Mouse (Mus musculus) cortical plate, adult 2 months (tissue): ENCODE measurements at regions not wholly inside any gene's neighbourhood (a gene's known extent, or its start where the extent isn't known, plus 50 kb on each side); places are given as distances from the start of the nearest gene placed in this dataset.
"Not testable (repeated sequence)": the region's sequence is repeated elsewhere in the genome, so short reads cannot be mapped to it uniquely, and the experiment has no call there.

Experiments
- H3K27ac ChIP-seq: fragments of 200-500 bp; 2 replicates; pipeline ENCODE4 v1.5.1; 2012; ENCODE audit warnings: low read length, control low read depth, inconsistent platforms; ENCODE audit not compliant: insufficient read depth
- H3K4me1 ChIP-seq: fragments of 200-500 bp; 2 replicates; pipeline ENCODE4 v1.6.1; 2011; ENCODE audit warnings: low read length; ENCODE audit not compliant: control insufficient read depth, insufficient read depth
- H3K4me3 ChIP-seq: fragments of 200-500 bp; 2 replicates; pipeline ENCODE4 v1.5.1; 2011; ENCODE audit warnings: mild to moderate bottlenecking, low read length, control low read depth; ENCODE audit not compliant: insufficient read depth
- CTCF ChIP-seq: fragments of 200-500 bp; IDR thresholded peaks from 2 replicates; pipeline ENCODE4 v1.5.1; 2011; ENCODE audit warnings: mild to moderate bottlenecking, control low read depth, low read length; ENCODE audit not compliant: insufficient read depth; ENCODE audit errors: extremely low read depth
- POLR2A ChIP-seq: fragments of 200-500 bp; IDR thresholded peaks from 2 replicates; pipeline ENCODE4 v1.6.1; 2011; ENCODE audit warnings: mild to moderate bottlenecking, low read length, control low read depth; ENCODE audit not compliant: insufficient read depth; ENCODE audit errors: extremely low read depth

DNA sequence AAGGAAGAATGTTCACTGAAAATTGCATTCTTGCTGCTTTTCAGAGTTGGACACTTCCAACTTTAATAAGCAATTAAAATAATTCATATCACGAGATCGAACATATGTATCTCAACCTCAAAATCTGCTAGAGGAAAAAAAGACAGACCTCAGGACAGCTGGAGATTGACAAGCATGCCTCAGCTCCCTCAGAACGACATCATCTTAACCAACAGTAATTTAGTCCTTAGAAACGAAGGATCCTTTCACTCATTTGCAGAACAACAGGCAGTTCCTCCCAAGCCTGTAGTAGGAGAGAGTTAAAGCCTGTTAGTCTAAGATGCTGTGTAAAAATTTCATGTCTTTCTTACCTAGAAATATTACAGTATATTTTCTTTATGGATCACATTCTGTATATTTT, 95.2 kb upstream of the Pcsk5 start:
- Histone ChIP-seq H3K4me3 (no peak overlapping the region), H3K4me1 (no peaks in the 10 kb centered on the region), H3K27ac (no peak overlapping the region)
- TF ChIP-seq POLR2A = no peak
- no peak for TF ChIP-seq CTCF

GRCm38 (mm10) chr19:17927121-17927520, 89.7 kb upstream of the Pcsk5 start:
- not testable (repeated sequence) for H3K4me1 ChIP-seq, H3K27ac ChIP-seq, H3K4me3 ChIP-seq

DNA sequence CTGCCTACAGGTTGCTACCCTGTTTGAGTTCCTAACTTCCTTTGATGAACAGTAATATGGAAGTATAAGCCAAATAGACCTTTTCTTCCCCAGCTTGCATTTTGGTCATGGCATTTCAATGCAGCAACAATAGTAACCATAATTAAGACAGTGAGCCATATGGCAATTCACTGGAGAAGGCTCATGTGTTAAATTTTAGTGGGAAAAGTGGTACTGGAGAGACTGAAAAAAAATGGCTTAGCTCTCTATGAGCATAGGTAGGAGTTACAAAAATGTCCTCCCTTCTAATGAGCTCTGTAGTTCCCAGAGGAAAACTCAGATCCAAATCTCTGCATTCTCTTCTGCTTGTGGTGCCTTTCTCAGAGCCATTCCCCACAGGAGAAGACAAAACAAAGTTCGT, 70.1 kb upstream of the Pcsk5 start:
- Histone ChIP-seq H3K4me3 (no peak overlapping the region), H3K4me1 (no peaks in the 10 kb centered on the region; the same call in 1 of the 2 replicates), H3K27ac (no peak overlapping the region)
- no peak for TF ChIP-seq POLR2A

DNA sequence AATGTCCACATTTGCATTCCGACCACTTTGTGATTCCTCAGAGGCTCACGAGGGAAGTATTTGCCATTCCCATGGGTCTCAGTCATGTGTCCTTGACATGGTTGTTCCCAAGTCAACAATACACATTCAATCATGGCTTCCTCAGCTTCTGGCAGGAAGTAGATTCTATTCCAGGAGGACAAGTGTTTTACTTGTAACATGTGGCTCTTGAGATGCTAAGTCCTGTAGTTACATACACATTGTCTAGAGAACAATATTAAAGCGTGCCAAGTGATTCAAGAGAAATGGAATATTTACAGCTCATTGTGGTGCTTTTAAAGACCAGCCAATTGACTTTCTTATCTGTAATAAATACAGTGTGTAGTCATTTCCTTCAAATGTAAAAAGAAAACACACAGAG, 66.7 kb upstream of the Pcsk5 start:
- TF ChIP-seq POLR2A = no peak
- TF ChIP-seq CTCF = no peak
- no peak overlapping the region for H3K27ac ChIP-seq
- H3K4me1 ChIP-seq = no peaks in the 10 kb centered on the region; the same call in 1 of the 2 replicates
- no peak overlapping the region for H3K4me3 ChIP-seq

- Histone ChIP-seq H3K4me3 (no peak overlapping the region), H3K27ac (no peak overlapping the region), H3K4me1 (no peaks in the 10 kb centered on the region)
- TF ChIP-seq CTCF = no peak
- no peak for TF ChIP-seq POLR2A
These were observed 55.2 kb upstream of the Pcsk5 start for GRCm38 (mm10) chr19:17892615-17893014.
